Mouse (Mus musculus) hindbrain, embryonic 11.5 days (tissue): ENCODE data around the gene Cited2. TPM values are rescaled to one million over a fixed set of nuclear protein-coding genes. Genes with fewer than 3 reads are reported as not detected.

Source experiments
- polyA plus RNA-seq: library from polyadenylated mRNA; unstranded; fragments of >200 nt; fragmentation: Nextera tagmentation; extraction: Ambion mirVana; gene quantifications from 2 replicates; pipeline ENCODE4 v1.2.1, GENCODE M21; 2014

The Cited2 gene
- polyA plus RNA-seq, 1 experiment from 2014 or later, result 109 TPM

Other genes starting within 250 kb of the Cited2 start
- 6.7 and 7.2 TPM in 2 replicates for gene Txlnb, start 73.0 kb downstream of the Cited2 start, polyA plus RNA-seq
- 4.6 and 5.5 TPM in 2 replicates for gene Heca, start 224.8 kb downstream of the Cited2 start, polyA plus RNA-seq